Mouse (Mus musculus) hindbrain, embryonic 13.5 days (tissue): ENCODE results near the gene Auts2. TPM values are rescaled to one million over a fixed set of nuclear protein-coding genes. Genes with fewer than 3 reads are reported as not detected.

Source experiments
- ATAC-seq: fragments of 200-750 bp; cut with Nextera tagmentation; 2 replicates; pipeline ENCODE4 v1.8.0; 2017; ENCODE audit warnings: moderate TSS enrichment; ENCODE audit not compliant: low FRiP score
- H3K27ac ChIP-seq: fragments of 300-500 bp; sonication (generic); 2 replicates; pipeline ENCODE4 v1.5.1; 2015; ENCODE audit warnings: inconsistent platforms, mild to moderate bottlenecking, moderate library complexity
- H3K27me3 ChIP-seq: fragments of 300-500 bp; sonication (generic); 2 replicates; pipeline ENCODE4 v1.6.1; 2015; ENCODE audit warnings: mild to moderate bottlenecking, inconsistent platforms
- H3K36me3 ChIP-seq: fragments of 300-500 bp; sonication (generic); 2 replicates; pipeline ENCODE4 v1.6.1; 2015; ENCODE audit warnings: mild to moderate bottlenecking, inconsistent platforms
- H3K4me1 ChIP-seq: fragments of 300-500 bp; sonication (generic); replicated peaks from 2 replicates; pipeline ENCODE4 v1.6.1; 2015; ENCODE audit warnings: inconsistent platforms
- H3K4me2 ChIP-seq: fragments of 300-500 bp; sonication (generic); 2 replicates; pipeline ENCODE4 v1.6.1; 2015; ENCODE audit warnings: inconsistent platforms, mild to moderate bottlenecking, moderate library complexity
- H3K4me3 ChIP-seq: fragments of 300-500 bp; sonication (generic); 2 replicates; pipeline ENCODE4 v1.5.1; 2015; ENCODE audit warnings: mild to moderate bottlenecking, inconsistent platforms
- H3K9ac ChIP-seq: fragments of 300-500 bp; sonication (generic); 2 replicates; pipeline ENCODE4 v1.6.1; 2015; ENCODE audit warnings: mild to moderate bottlenecking, inconsistent platforms
- H3K9me3 ChIP-seq: fragments of 300-500 bp; sonication (generic); 2 replicates; pipeline ENCODE4 v1.6.1; 2016; ENCODE audit warnings: inconsistent platforms
- WGBS: fragments of 180-500 bp; shearing (Covaris S2); methylation state at CpG from one replicate; pipeline ENCODE4 v1.1.7; 2015; 5-methylcytosine and 5-hydroxymethylcytosine counted together
- polyA plus RNA-seq: library from polyadenylated mRNA; unstranded; fragments of >200 nt; fragmentation: Nextera tagmentation; extraction: Ambion mirVana; gene quantifications from 2 replicates; pipeline ENCODE4 v1.2.1, GENCODE M21; 2015

Gene Auts2
- polyA plus RNA-seq, 1 experiment from 2014 or later, result 89.9 TPM

- H3K4me1 ChIP-seq, result peaks cover 33% of the 10 kb centered on the region
- H3K4me2 ChIP-seq, result no peak overlapping the region
- no peak overlapping the region for H3K9ac ChIP-seq
- no peak overlapping the region for H3K27ac ChIP-seq
- H3K4me3 ChIP-seq, result no peak overlapping the region
- WGBS, result 75% methylated on average over 5 of the region's 5 CpGs
- ATAC-seq, result no peak
- H3K27me3 ChIP-seq, result no peaks in the 10 kb centered on the region
- H3K36me3 ChIP-seq, result no peaks in the 10 kb centered on the region
- no peaks in the 10 kb centered on the region for H3K9me3 ChIP-seq
These were observed 70.8 kb downstream of the Auts2 start for GRCm38 (mm10) chr5:132472184-132472829.

- Histone ChIP-seq H3K9ac (no peak overlapping the region), H3K27me3 (no peaks in the 10 kb centered on the region), H3K36me3 (no peaks in the 10 kb centered on the region), H3K27ac (no peak overlapping the region), H3K4me2 (no peak overlapping the region), H3K4me1 (peaks cover 27% of the 10 kb centered on the region), H3K4me3 (no peak overlapping the region), H3K9me3 (no peaks in the 10 kb centered on the region)
- no peak for ATAC-seq
- 85% methylated on average over 2 of the region's 2 CpGs for WGBS
These were observed 75.8 kb downstream of the Auts2 start for GRCm38 (mm10) chr5:132467364-132467743.

GRCm38 (mm10) chr5:132466427-132467363, 76.4 kb downstream of the Auts2 start:
- WGBS, result 81% methylated on average over 16 of the region's 16 CpGs

GRCm38 (mm10) chr5:132462560-132462959, 80.6 kb downstream of the Auts2 start:
- H3K9ac ChIP-seq, result no peak overlapping the region
- H3K4me2 ChIP-seq, result no peak overlapping the region
- no peak overlapping the region for H3K27ac ChIP-seq
- H3K4me3 ChIP-seq, result no peak overlapping the region
- H3K36me3 ChIP-seq, result no peaks in the 10 kb centered on the region
- no peaks in the 10 kb centered on the region for H3K9me3 ChIP-seq
- H3K4me1 ChIP-seq, result peaks cover 27% of the 10 kb centered on the region
- ATAC-seq, result no peak
- no peaks in the 10 kb centered on the region for H3K27me3 ChIP-seq
- 53% methylated on average over 11 of the region's 11 CpGs for WGBS

More at GRCm38 (mm10) chr5:132466427-132467363, 76.4 kb downstream of the Auts2 start:
- Histone ChIP-seq H3K9ac (no peak overlapping the region), H3K27ac (no peak overlapping the region), H3K4me3 (no peak overlapping the region), H3K27me3 (no peaks in the 10 kb centered on the region), H3K36me3 (no peaks in the 10 kb centered on the region), H3K4me1 (peaks cover 25% of the 10 kb centered on the region), H3K9me3 (no peaks in the 10 kb centered on the region), H3K4me2 (no peak overlapping the region)
- ATAC-seq, result no peak

- no peak overlapping the region for H3K4me2 ChIP-seq
- H3K4me3 ChIP-seq, result no peak overlapping the region
- H3K4me1 ChIP-seq, result peaks cover 17% of the 10 kb centered on the region
- H3K27ac ChIP-seq, result no peak overlapping the region
- H3K9me3 ChIP-seq, result no peaks in the 10 kb centered on the region
- no peaks in the 10 kb centered on the region for H3K27me3 ChIP-seq
- no peak for ATAC-seq
- 63% methylated on average over 7 of the region's 7 CpGs for WGBS
- H3K9ac ChIP-seq, result no peak overlapping the region
- H3K36me3 ChIP-seq, result no peaks in the 10 kb centered on the region
These were observed 84.6 kb downstream of the Auts2 start for GRCm38 (mm10) chr5:132458498-132458897.

GRCm38 (mm10) chr5:132452381-132452780, 90.8 kb downstream of the Auts2 start:
- WGBS, result 77% methylated on average over 2 of the region's 2 CpGs
- Histone ChIP-seq H3K4me3 (no peak overlapping the region), H3K27ac (no peak overlapping the region)

GRCm38 (mm10) chr5:132450071-132450470, 93.1 kb downstream of the Auts2 start:
- Histone ChIP-seq H3K4me1 (peaks cover 47% of the 10 kb centered on the region), H3K27me3 (no peaks in the 10 kb centered on the region), H3K4me2 (no peak overlapping the region), H3K9me3 (no peaks in the 10 kb centered on the region), H3K27ac (no peak overlapping the region), H3K36me3 (no peaks in the 10 kb centered on the region), H3K9ac (no peak overlapping the region), H3K4me3 (no peak overlapping the region)
- 95% methylated on average over 3 of the region's 3 CpGs for WGBS
- no peak for ATAC-seq

More at GRCm38 (mm10) chr5:132452381-132452780, 90.8 kb downstream of the Auts2 start:
- Histone ChIP-seq H3K4me1 (peaks cover 38% of the 10 kb centered on the region), H3K4me2 (no peak overlapping the region), H3K9ac (no peak overlapping the region), H3K27me3 (no peaks in the 10 kb centered on the region), H3K9me3 (no peaks in the 10 kb centered on the region), H3K36me3 (no peaks in the 10 kb centered on the region)
- no peak for ATAC-seq

GRCm38 (mm10) chr5:132448401-132449066, 94.6 kb downstream of the Auts2 start:
- Histone ChIP-seq H3K27ac (no peak overlapping the region), H3K36me3 (no peaks in the 10 kb centered on the region), H3K9ac (no peak overlapping the region), H3K27me3 (no peaks in the 10 kb centered on the region), H3K4me1 (peaks cover 51% of the 10 kb centered on the region), H3K4me2 (no peak overlapping the region), H3K4me3 (no peak overlapping the region), H3K9me3 (no peaks in the 10 kb centered on the region)
- WGBS, result 54% methylated on average over 6 of the region's 6 CpGs
- ATAC-seq, result no peak

- no peak overlapping the region for H3K4me2 ChIP-seq
- H3K4me3 ChIP-seq, result no peak overlapping the region
- H3K27me3 ChIP-seq, result no peaks in the 10 kb centered on the region
- WGBS, result 82% methylated on average over 4 of the region's 4 CpGs
- no peaks in the 10 kb centered on the region for H3K9me3 ChIP-seq
- no peak overlapping the region for H3K27ac ChIP-seq
- no peak for ATAC-seq
- H3K4me1 ChIP-seq, result peaks cover 44% of the 10 kb centered on the region
- H3K36me3 ChIP-seq, result no peaks in the 10 kb centered on the region
- no peak overlapping the region for H3K9ac ChIP-seq
These were observed 97.8 kb downstream of the Auts2 start for GRCm38 (mm10) chr5:132445213-132445954.

GRCm38 (mm10) chr5:132442948-132443347, 100.2 kb downstream of the Auts2 start:
- H3K9ac ChIP-seq, result no peak overlapping the region
- H3K4me1 ChIP-seq, result peaks cover 41% of the 10 kb centered on the region
- H3K9me3 ChIP-seq, result no peaks in the 10 kb centered on the region
- 51% methylated on average over 4 of the region's 4 CpGs for WGBS
- no peaks in the 10 kb centered on the region for H3K36me3 ChIP-seq
- no peak overlapping the region for H3K4me2 ChIP-seq
- ATAC-seq, result no peak
- no peaks in the 10 kb centered on the region for H3K27me3 ChIP-seq
- no peak overlapping the region for H3K27ac ChIP-seq
- no peak overlapping the region for H3K4me3 ChIP-seq

- H3K9me3 ChIP-seq, result no peaks in the 10 kb centered on the region
- H3K27ac ChIP-seq, result no peak overlapping the region
- H3K4me2 ChIP-seq, result no peak overlapping the region
- WGBS, result 59% methylated on average over 4 of the region's 4 CpGs
- no peak for ATAC-seq
- H3K36me3 ChIP-seq, result no peaks in the 10 kb centered on the region
- no peak overlapping the region for H3K9ac ChIP-seq
- H3K4me3 ChIP-seq, result no peak overlapping the region
- H3K27me3 ChIP-seq, result no peaks in the 10 kb centered on the region
- peaks cover 41% of the 10 kb centered on the region for H3K4me1 ChIP-seq
These were observed 104.7 kb downstream of the Auts2 start for GRCm38 (mm10) chr5:132438414-132438813.

- WGBS, result 66% methylated on average over 8 of the region's 8 CpGs
These were observed 105.2 kb downstream of the Auts2 start for GRCm38 (mm10) chr5:132437994-132438393.

More at GRCm38 (mm10) chr5:132437994-132438393, 105.2 kb downstream of the Auts2 start:
- H3K27me3 ChIP-seq, result no peaks in the 10 kb centered on the region
- no peak overlapping the region for H3K4me2 ChIP-seq
- ATAC-seq, result no peak
- no peaks in the 10 kb centered on the region for H3K36me3 ChIP-seq
- H3K9ac ChIP-seq, result no peak overlapping the region
- H3K9me3 ChIP-seq, result no peaks in the 10 kb centered on the region
- H3K4me3 ChIP-seq, result no peak overlapping the region
- peaks cover 41% of the 10 kb centered on the region for H3K4me1 ChIP-seq
- no peak overlapping the region for H3K27ac ChIP-seq
